Mouse (Mus musculus) bone marrow, adult 2 months (tissue): Measurements from ENCODE around the gene H2-Q6.
"Not testable (repeated sequence)": the region's sequence is repeated elsewhere in the genome, so short reads cannot be mapped to it uniquely, and the experiment has no call there.

Source experiments
- CTCF ChIP-seq: fragments of 200-500 bp; IDR thresholded peaks from 2 replicates; pipeline ENCODE4 v1.5.1; 2011; ENCODE audit warnings: low read length, control low read depth; ENCODE audit not compliant: control insufficient read depth, insufficient read depth
- POLR2A ChIP-seq: fragments of 200-500 bp; IDR thresholded peaks from 2 replicates; pipeline ENCODE4 v1.6.1; 2011; ENCODE audit warnings: low read depth, mild to moderate bottlenecking, control low read depth, low read length, borderline replicate concordance; ENCODE audit not compliant: control insufficient read depth

DNA sequence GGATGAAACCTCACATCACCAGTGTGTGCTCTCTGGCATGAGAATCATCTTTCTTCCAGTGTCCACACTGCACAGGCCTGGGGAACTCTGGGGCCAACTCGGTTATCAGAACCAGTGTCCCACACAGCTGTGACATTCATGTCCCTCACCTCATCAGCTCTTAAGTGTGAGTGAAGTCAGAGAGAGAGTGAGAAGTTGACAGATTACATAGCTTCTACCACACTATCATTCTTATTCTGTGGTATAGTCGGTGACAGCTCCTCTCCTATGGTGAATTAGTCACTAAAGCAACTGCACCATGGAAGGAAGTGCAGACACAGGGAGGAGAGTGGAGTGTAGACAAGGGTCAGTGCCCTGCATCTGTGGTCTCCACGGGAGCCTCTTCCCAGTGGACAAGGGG lies 44.3 kb downstream of the H2-Q6 start:
- TF ChIP-seq CTCF, POLR2A: not testable (repeated sequence)
